Mouse (Mus musculus): ENCODE data around the gene Prl8a2. TPM values are rescaled to one million over a fixed set of nuclear protein-coding genes. Genes with fewer than 3 reads are reported as not detected.

The Prl8a2 gene
- not detected for polyA plus RNA-seq (2017; shearing (Covaris generic))

DNA sequence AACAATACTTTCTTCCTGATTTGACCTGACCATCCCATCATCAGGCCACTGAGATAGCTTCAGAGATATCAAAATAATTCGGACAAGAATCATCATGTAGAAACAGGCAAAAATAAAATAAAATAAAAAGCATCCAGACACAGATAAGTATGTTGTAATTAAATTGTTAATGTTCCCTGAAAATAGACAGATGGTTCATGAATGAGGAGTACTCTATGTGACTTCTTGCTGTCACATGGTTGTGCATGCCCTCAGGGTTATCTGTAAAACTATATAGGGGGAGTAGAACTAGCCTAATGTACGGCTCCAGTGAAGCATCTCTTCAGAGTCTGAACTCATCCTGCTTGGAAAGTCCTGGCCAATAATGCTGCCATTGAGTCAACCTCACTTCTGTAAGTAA, at the start of gene Prl8a2:
Gene Prl8a2 (plus strand): TSS at position 301 of the 400 bp plus-strand sequence.

DNA sequence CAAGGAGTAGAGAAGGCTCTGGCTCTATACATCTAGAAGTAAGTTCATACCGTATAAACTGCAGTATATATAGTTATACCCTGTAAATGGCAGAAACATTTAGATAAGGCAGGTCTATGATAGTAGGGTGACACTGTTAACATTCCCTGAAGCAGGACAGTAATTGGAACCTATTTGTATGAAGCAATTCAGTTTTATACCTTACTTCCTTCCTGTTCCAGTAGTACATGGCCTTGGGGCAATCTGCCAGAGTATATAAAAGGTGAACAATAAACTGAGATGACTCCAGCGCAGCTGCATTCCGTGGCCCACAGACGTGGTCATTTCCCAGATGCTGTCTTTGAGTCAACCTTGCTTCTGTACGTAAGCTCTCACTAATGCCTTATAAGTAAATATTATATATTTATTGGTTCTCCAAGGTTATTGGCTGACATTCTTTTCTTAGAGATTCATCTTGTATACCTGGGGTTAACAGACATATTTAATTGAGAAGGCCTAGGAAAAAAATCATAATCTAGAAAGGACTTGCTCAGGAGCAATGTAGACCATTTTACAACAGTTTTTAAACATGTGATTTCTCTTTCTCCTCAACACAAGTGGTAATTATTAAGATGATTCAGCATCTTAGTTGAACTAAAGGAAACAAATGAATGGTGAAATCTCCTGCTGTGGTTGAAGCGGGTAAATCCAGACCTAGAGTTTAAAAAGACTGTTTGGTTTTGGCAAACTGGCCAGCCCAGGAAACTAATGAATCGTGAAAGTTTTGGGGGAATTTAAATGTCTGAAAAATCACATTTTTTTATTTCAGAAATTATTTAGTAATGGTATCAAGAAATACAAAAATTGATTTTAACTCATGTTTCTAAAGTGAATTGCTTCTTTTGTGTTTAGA, 32.9 kb upstream of the Prl8a2 start, which contains the start of gene Prl6a1:
Gene Prl6a1 (plus strand): TSS at position 294 of the 892 bp plus-strand sequence.

GRCm38 (mm10) chr13:27390746-27391145, 45.3 kb downstream of the Prl8a2 start, which contains the start of gene Prl2b1:
TSS of gene Prl2b1 (minus strand) at chr13:27390846.

Other genes starting within 250 kb of the Prl8a2 start
- gene Prl3d2, start 224.0 kb upstream of the Prl8a2 start, polyA plus RNA-seq (2017; shearing (Covaris generic)), result not detected
- not detected for gene Prl3d3, start 188.9 kb upstream of the Prl8a2 start, polyA plus RNA-seq (2017; shearing (Covaris generic))
- not detected for gene Prl3c1, start 149.0 kb upstream of the Prl8a2 start, polyA plus RNA-seq (2017; shearing (Covaris generic))
- gene Prl3b1, start 103.8 kb upstream of the Prl8a2 start, polyA plus RNA-seq (2017; shearing (Covaris generic)), result not detected
- gene Prl3a1, start 86.2 kb upstream of the Prl8a2 start, polyA plus RNA-seq (2017; shearing (Covaris generic)), result not detected
- gene Prl6a1, start 33.0 kb upstream of the Prl8a2 start, polyA plus RNA-seq (2017; shearing (Covaris generic)), result not detected
- gene Prl2b1, start 45.2 kb downstream of the Prl8a2 start, polyA plus RNA-seq (2017; shearing (Covaris generic)), result not detected
- gene Prl8a6, start 93.0 kb downstream of the Prl8a2 start, polyA plus RNA-seq (2017; shearing (Covaris generic)), result not detected
- not detected for gene Prl8a8, start 167.5 kb downstream of the Prl8a2 start, polyA plus RNA-seq (2017; shearing (Covaris generic))
- gene Prl8a9, start 218.9 kb downstream of the Prl8a2 start, polyA plus RNA-seq (2017; shearing (Covaris generic)), result not detected
- not detected for gene Prl8a1, start 236.5 kb downstream of the Prl8a2 start, polyA plus RNA-seq (2017; shearing (Covaris generic))